Mouse (Mus musculus) limb, embryonic 14.5 days (tissue): ENCODE data around the gene Agrn. TPM values are rescaled to one million over a fixed set of nuclear protein-coding genes. Genes with fewer than 3 reads are reported as not detected.

ENCODE experiments used
- ATAC-seq: fragments of 200-750 bp; cut with Nextera tagmentation; 2 replicates; pipeline ENCODE4 v1.8.0; 2017; ENCODE audit warnings: low read depth, moderate number of reproducible peaks, moderate TSS enrichment; ENCODE audit not compliant: low FRiP score
- DNase-seq: peaks from one replicate; pipeline ENCODE4 v3.0.0-alpha.2; 2015; ENCODE audit warnings: low spot score
- H3K27ac ChIP-seq: fragments of 300-500 bp; sonication (generic); replicated peaks from 2 replicates; pipeline ENCODE4 v1.5.1; 2014; ENCODE audit warnings: low read depth, mild to moderate bottlenecking, low read length, moderate library complexity, mixed read lengths
- H3K27me3 ChIP-seq: fragments of 300-500 bp; sonication (generic); 2 replicates; pipeline ENCODE4 v1.6.1; 2014; ENCODE audit warnings: low read length, mixed read lengths; ENCODE audit not compliant: control insufficient read depth, insufficient read depth
- H3K36me3 ChIP-seq: fragments of 300-500 bp; sonication (generic); 2 replicates; pipeline ENCODE4 v1.6.1; 2014; ENCODE audit warnings: mild to moderate bottlenecking, low read length, moderate library complexity, mixed read lengths; ENCODE audit not compliant: control insufficient read depth, insufficient read depth
- H3K4me1 ChIP-seq: fragments of 300-500 bp; sonication (generic); 2 replicates; pipeline ENCODE4 v1.6.1; 2014; ENCODE audit warnings: antibody characterized with exemption, low read length, mixed read lengths; ENCODE audit not compliant: control insufficient read depth, insufficient read depth
- H3K4me2 ChIP-seq: fragments of 300-500 bp; sonication (generic); replicated peaks from 2 replicates; pipeline ENCODE4 v1.6.1; 2014; ENCODE audit warnings: low read depth, mild to moderate bottlenecking, low read length, moderate library complexity; ENCODE audit not compliant: severe bottlenecking
- H3K4me3 ChIP-seq: fragments of 300-500 bp; sonication (generic); replicated peaks from 2 replicates; pipeline ENCODE4 v1.5.1; 2014; ENCODE audit warnings: low read length
- H3K9ac ChIP-seq: fragments of 300-500 bp; sonication (generic); 2 replicates; pipeline ENCODE4 v1.6.1; 2014; ENCODE audit warnings: mild to moderate bottlenecking, low read depth, low read length, moderate library complexity; ENCODE audit not compliant: severe bottlenecking
- H3K9me3 ChIP-seq: fragments of 300-500 bp; sonication (generic); 2 replicates; pipeline ENCODE4 v1.6.1; 2016; ENCODE audit warnings: low read length; ENCODE audit not compliant: control insufficient read depth
- POLR2A ChIP-seq: fragments of 200-500 bp; IDR thresholded peaks from 2 replicates; pipeline ENCODE4 v1.8.0; 2012; ENCODE audit warnings: inconsistent platforms, mild to moderate bottlenecking, moderate library complexity, borderline replicate concordance; ENCODE audit not compliant: insufficient read depth, insufficient read length; ENCODE audit errors: extremely low read depth
- WGBS: fragments of 180-500 bp; shearing (Covaris S2); extraction: QIAGEN DNeasy Blood & Tissue Kit; methylation state at CpG from one replicate; pipeline ENCODE4 v1.1.7; 2014; 5-methylcytosine and 5-hydroxymethylcytosine counted together
- polyA plus RNA-seq, 2 experiments: library from polyadenylated mRNA; depleted of rRNA in 1 of 2; stranded (reverse) in 1 of 2; unstranded in 1 of 2; fragments of >200 nt; fragmentation: Nextera tagmentation in 1 of 2; extraction: Ambion mirVana in 1 of 2; gene quantifications; 2 replicates each; pipeline versions ENCODE4 v1.2.1 to v1.2.3; 2012 to 2014

Gene Agrn
- polyA plus RNA-seq, 2 experiments: 78.5 to 264 TPM

- H3K9ac ChIP-seq: no peak within 1 kb of the TSS
These were observed 3.6 kb upstream of the Agrn start, which contains the start of gene Isg15 for GRCm38 (mm10) chr4:156200623-156201475. Isg15 (minus strand) TSS chr4:156200818.

GRCm38 (mm10) chr4:156197829-156198205 lies 529 bp upstream of the Agrn start:
- 0 out of 2 replicates have a peak, but pooled peaks have one; percentile 57 for TF ChIP-seq POLR2A
- DNase-seq (peak; percentile 78), ATAC-seq (peak; percentile 87)
- Histone ChIP-seq H3K4me1 (peaks cover 23% of the 10 kb centered on the region), H3K9ac (peak overlapping the region; percentile 60), H3K9me3 (no peaks in the 10 kb centered on the region), H3K27me3 (peaks cover 6% of the 10 kb centered on the region), H3K36me3 (peaks cover 22% of the 10 kb centered on the region), H3K4me3 (peak overlapping the region; percentile 95), H3K4me2 (peak overlapping the region; percentile 63), H3K27ac (peak overlapping the region; percentile 81)
- WGBS: 1% methylated on average over 20 of the region's 26 CpGs

More at GRCm38 (mm10) chr4:156200623-156201475, 3.6 kb upstream of the Agrn start, which contains the start of gene Isg15:
- Histone ChIP-seq H3K27ac (no peak within 1 kb of the TSS), H3K4me1 (peaks cover 4% of the 10 kb centered on the region), H3K27me3 (peaks cover 22% of the 10 kb centered on the region), H3K4me2 (no peak within 1 kb of the TSS), H3K4me3 (no peak within 1 kb of the TSS), H3K36me3 (no peaks in the 10 kb centered on the region), H3K9me3 (no peaks in the 10 kb centered on the region)
- ATAC-seq (no peak), DNase-seq (peak; percentile 20)
- no peak for TF ChIP-seq POLR2A
- WGBS: 50% methylated on average over 10 of the region's 10 CpGs

GRCm38 (mm10) chr4:156195927-156196870 lies 1.1 kb downstream of the Agrn start:
- Histone ChIP-seq H3K4me1 (peaks cover 25% of the 10 kb centered on the region), H3K27me3 (no peaks in the 10 kb centered on the region; the same call in 1 of the 2 replicates), H3K9me3 (no peaks in the 10 kb centered on the region), H3K9ac (peak overlapping the region; percentile 74), H3K36me3 (peaks cover 35% of the 10 kb centered on the region), H3K27ac (peak overlapping the region; percentile 63; the same call in 1 of the 2 replicates), H3K4me3 (peak overlapping the region; percentile 95), H3K4me2 (peak overlapping the region; percentile 84)
- TF ChIP-seq POLR2A: no peak
- peak; percentile 64 for DNase-seq
- ATAC-seq: no peak
- WGBS: 3% methylated on average over 35 of the region's 35 CpGs

GRCm38 (mm10) chr4:156194346-156194745 lies 2.9 kb downstream of the Agrn start:
- Histone ChIP-seq H3K4me1 (peaks cover 26% of the 10 kb centered on the region), H3K9me3 (no peaks in the 10 kb centered on the region), H3K36me3 (peaks cover 41% of the 10 kb centered on the region), H3K27me3 (no peaks in the 10 kb centered on the region; the same call in 1 of the 2 replicates), H3K4me3 (no peak overlapping the region), H3K27ac (no peak overlapping the region), H3K9ac (no peak overlapping the region), H3K4me2 (no peak overlapping the region)
- 46% methylated on average over 6 of the region's 6 CpGs for WGBS
- no peak for TF ChIP-seq POLR2A
- DNase-seq (no peak), ATAC-seq (no peak)

GRCm38 (mm10) chr4:156193906-156194305 lies 3.4 kb downstream of the Agrn start:
- Histone ChIP-seq H3K9ac (no peak overlapping the region), H3K4me3 (no peak overlapping the region), H3K4me1 (peaks cover 30% of the 10 kb centered on the region), H3K27me3 (no peaks in the 10 kb centered on the region; the same call in 1 of the 2 replicates), H3K4me2 (no peak overlapping the region), H3K36me3 (peaks cover 41% of the 10 kb centered on the region), H3K9me3 (no peaks in the 10 kb centered on the region), H3K27ac (no peak overlapping the region)
- WGBS: 70% methylated on average over 5 of the region's 5 CpGs
- DNase-seq (no peak), ATAC-seq (no peak)
- TF ChIP-seq POLR2A: no peak
